Comparison of ENCODE assay signal across 8 mouse cellular contexts in the genomic region with DNA sequence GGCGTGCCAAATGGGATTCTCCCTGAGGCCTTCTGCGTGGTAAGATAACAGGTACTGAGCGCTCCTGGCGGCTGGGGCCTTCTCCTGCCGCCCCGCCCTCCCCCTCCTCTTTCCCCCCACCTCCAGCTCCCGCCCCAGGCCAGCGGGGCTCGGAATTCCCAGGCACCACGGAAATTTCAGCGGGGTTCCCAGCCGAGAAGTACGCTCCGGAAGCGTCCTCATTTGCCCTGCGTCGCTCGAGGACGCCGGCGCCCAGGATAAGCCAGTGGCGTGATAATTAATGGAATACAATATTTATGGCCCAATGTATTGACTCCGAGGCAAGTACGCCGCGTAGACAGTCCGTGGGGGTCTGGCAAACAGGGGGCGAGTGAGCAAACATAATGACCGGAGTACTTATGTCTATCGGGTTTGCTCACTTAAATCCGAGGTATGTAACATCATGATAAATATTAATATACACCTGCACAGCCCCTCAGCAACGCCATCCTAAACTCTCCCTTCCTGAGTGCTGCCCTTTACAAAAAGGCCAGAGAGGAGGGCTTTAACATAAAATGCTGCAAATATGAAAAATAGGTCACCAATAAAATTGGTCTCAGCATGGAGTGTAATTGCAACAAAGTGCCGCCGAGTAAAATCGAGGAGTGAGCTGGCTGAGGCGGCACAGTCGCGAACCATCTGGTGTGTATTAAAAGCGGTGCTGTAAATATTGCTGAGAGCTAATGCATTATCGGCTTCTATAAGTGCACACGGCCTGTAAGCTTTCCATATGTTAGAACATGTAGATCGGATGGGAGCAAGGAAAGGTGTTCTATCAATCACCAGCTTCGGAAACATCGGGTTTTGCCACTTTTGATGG. TPM values are rescaled to one million over a fixed set of nuclear protein-coding genes. Genes with fewer than 3 reads are reported as not detected.
A peak's percentile ranks its signal among the peaks of the same experiment; 100 is the strongest.
DNase-seq lines count a peak whose midpoint lies in the region; ATAC-seq lines count a peak whose summit lies in the region.

No protein-coding gene starts in this region.

- peak; percentile 67; the same call in 1 of the 2 replicates for ATAC-seq in cerebellum, adult (ENCODE audit: insufficient number of reproducible peaks, low FRiP score, low TSS enrichment)
- no peak for ATAC-seq in lung, embryonic 16.5 days (ENCODE audit: low read depth)
- peak; percentile 32; the same call in 1 of the 2 replicates for ATAC-seq in hindbrain, embryonic 14.5 days (ENCODE audit: low FRiP score)
- ATAC-seq in neural tube, embryonic 11.5 days (ENCODE audit: insufficient read depth, low FRiP score, low TSS enrichment): peak; percentile 42

- H3K27me3 ChIP-seq in lung, embryonic 16.5 days (ENCODE audit: control insufficient read depth, insufficient read depth, low read depth, low read length): peaks cover 84% of the 10 kb centered on the region
- H3K27me3 ChIP-seq in hindbrain, embryonic 14.5 days (ENCODE audit: control insufficient read depth, insufficient read depth, low read length): peaks cover 36% of the 10 kb centered on the region
- peaks cover 7% of the 10 kb centered on the region; the same call in 1 of the 2 replicates for H3K27me3 ChIP-seq in neural tube, embryonic 11.5 days (ENCODE audit: control insufficient read depth, insufficient read depth, low read length)

- peaks cover 6% of the 10 kb centered on the region; the same call in 1 of the 2 replicates for H3K4me1 ChIP-seq in lung, embryonic 16.5 days (replicated peaks; ENCODE audit: control insufficient read depth, insufficient read depth, low read length)
- peaks cover 27% of the 10 kb centered on the region for H3K4me1 ChIP-seq in hindbrain, embryonic 14.5 days (replicated peaks; ENCODE audit: control insufficient read depth, insufficient read depth, low read length)
- H3K4me1 ChIP-seq in neural tube, embryonic 11.5 days (ENCODE audit: control insufficient read depth, insufficient read depth, low read length): peaks cover 26% of the 10 kb centered on the region

- no peak overlapping the region for H3K27ac ChIP-seq in lung, embryonic 16.5 days (ENCODE audit: low read length)
- peak overlapping the region; percentile 87 for H3K27ac ChIP-seq in hindbrain, embryonic 14.5 days
- H3K27ac ChIP-seq in neural tube, embryonic 11.5 days (ENCODE audit: low read depth, low read length): peak overlapping the region; percentile 68

- under 1% methylated on average over 44 of the region's 44 CpGs for WGBS in lung, embryonic 16.5 days
- WGBS in hindbrain, embryonic 14.5 days: under 1% methylated on average over 44 of the region's 44 CpGs
- under 1% methylated on average over 44 of the region's 44 CpGs for WGBS in neural tube, embryonic 11.5 days

- peak overlapping the region; percentile 56 for H3K4me2 ChIP-seq in lung, embryonic 16.5 days (ENCODE audit: low read depth, low read length)
- H3K4me2 ChIP-seq in hindbrain, embryonic 14.5 days (replicated peaks): peak overlapping the region; percentile 69
- peak overlapping the region; percentile 60 for H3K4me2 ChIP-seq in neural tube, embryonic 11.5 days (ENCODE audit: low read depth)

- H3K9ac ChIP-seq in lung, embryonic 16.5 days (ENCODE audit: low read length): no peak overlapping the region
- peak overlapping the region; percentile 63 for H3K9ac ChIP-seq in hindbrain, embryonic 14.5 days
- H3K9ac ChIP-seq in neural tube, embryonic 11.5 days (ENCODE audit: low read length): peak overlapping the region; percentile 32

- peak overlapping the region; percentile 32 for H3K4me3 ChIP-seq in lung, embryonic 16.5 days (ENCODE audit: low read length)
- peak overlapping the region; percentile 31 for H3K4me3 ChIP-seq in hindbrain, embryonic 14.5 days (replicated peaks; ENCODE audit: low read length)
- peak overlapping the region; percentile 30 for H3K4me3 ChIP-seq in neural tube, embryonic 11.5 days (ENCODE audit: low read depth, low read length)

- no peak for DNase-seq in cerebellum, postnatal 4 days (ENCODE audit: low spot score in 2 of 2)
- DNase-seq in lung, postnatal 14 days: no peak
- DNase-seq in hindbrain, embryonic 14.5 days (ENCODE audit: low spot score): peak; percentile 66
- DNase-seq in neural tube, embryonic 11.5 days (ENCODE audit: low spot score): peak; percentile 70
- DNase-seq in urinary bladder, postnatal 4 days (ENCODE audit: low spot score in 2 of 2): no peak
- no peak for DNase-seq in layer of hippocampus, postnatal 14 days (ENCODE audit: low spot score in 2 of 2)

- no peaks in the 10 kb centered on the region for H3K9me3 ChIP-seq in lung, embryonic 16.5 days (ENCODE audit: control insufficient read depth, low read length)
- no peaks in the 10 kb centered on the region for H3K9me3 ChIP-seq in hindbrain, embryonic 14.5 days (ENCODE audit: control insufficient read depth, low read length)
- no peaks in the 10 kb centered on the region for H3K9me3 ChIP-seq in neural tube, embryonic 11.5 days (ENCODE audit: control insufficient read depth, low read length)

- H3K36me3 ChIP-seq in lung, embryonic 16.5 days (ENCODE audit: control insufficient read depth, insufficient read depth, low read length): no peaks in the 10 kb centered on the region
- no peaks in the 10 kb centered on the region for H3K36me3 ChIP-seq in hindbrain, embryonic 14.5 days (replicated peaks; ENCODE audit: control insufficient read depth, insufficient read depth)
- no peaks in the 10 kb centered on the region for H3K36me3 ChIP-seq in neural tube, embryonic 11.5 days (ENCODE audit: control insufficient read depth, insufficient read depth, low read length)

RNA-seq across cellular contexts. Expression of gene Nr2f1, which starts 18.3 kb away (rescaled TPM):
- polyA plus RNA-seq in lung, embryonic 16.5 days (2015; fragmentation: Nextera tagmentation; extraction: Ambion mirVana): 3.6 and 3.7 TPM in 2 replicates
- polyA plus RNA-seq in hindbrain, embryonic 14.5 days (2014; fragmentation: Nextera tagmentation; extraction: Ambion mirVana): 64.3 and 70.7 TPM in 2 replicates
- 61.2 and 62.9 TPM in 2 replicates for polyA plus RNA-seq in neural tube, embryonic 11.5 days (2014; fragmentation: Nextera tagmentation; extraction: Ambion mirVana)
- total RNA-seq in layer of hippocampus, postnatal 14 days (2021): 100 to 1,000 TPM; 100 to 110 TPM

Comparison
In these comparisons a context has a peak if more than half of its experiments do, and no peak if none do; other contexts are left out.
1. DNase-seq: peak in hindbrain, embryonic 14.5 days (single experiment) and neural tube, embryonic 11.5 days (single experiment); none in cerebellum, postnatal 4 days (0 of 2), lung, postnatal 14 days (single experiment), urinary bladder, postnatal 4 days (0 of 2) and layer of hippocampus, postnatal 14 days (0 of 2).
2. RNA of gene Nr2f1, which starts 18.3 kb away (polyA plus RNA-seq): 64.3 to 70.7 TPM in hindbrain, embryonic 14.5 days and 61.2 to 62.9 TPM in neural tube, embryonic 11.5 days; 3.6 to 3.7 TPM in lung, embryonic 16.5 days; every median in the first group is over 10 times any median in the second.
3. Peak in every context shown above with its lines, with median percentiles within 50 percentile points of each other: H3K4me2 ChIP-seq and H3K4me3 ChIP-seq.